ENCODE assay signal across 9 mouse cellular contexts in the genomic region with DNA sequence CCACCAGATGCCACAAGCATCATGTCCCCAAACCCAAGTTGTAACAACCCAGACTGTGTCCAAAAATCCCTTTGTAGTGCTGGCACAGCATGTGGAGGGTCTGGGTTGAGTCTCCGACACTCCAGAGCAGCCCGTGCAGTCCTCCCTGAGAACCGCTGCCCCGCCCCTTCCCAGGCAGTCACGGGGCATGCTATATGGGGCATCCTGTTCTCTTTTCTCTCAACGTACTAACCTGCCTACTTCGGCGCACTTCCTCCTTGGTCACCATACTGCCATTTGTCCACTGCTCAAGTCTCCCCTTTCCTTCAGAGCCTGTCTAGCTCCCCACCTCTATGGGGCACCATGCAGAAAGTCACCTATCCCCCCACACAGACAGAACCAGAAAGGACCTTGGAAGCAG. TPM values are rescaled to one million over a fixed set of nuclear protein-coding genes. Genes with fewer than 3 reads are reported as not detected.
DNase-seq lines count a peak whose midpoint lies in the region; ATAC-seq lines count a peak whose summit lies in the region.
"Had no signal": no experiment of that assay in that cellular context is flagged by ENCODE, and none has a peak within 500 bp of the region (broad histone marks: within the 10 kb centered on the region; RNA-seq: fewer than 3 reads in every experiment).

No protein-coding gene starts in this region.

- peak overlapping the region; percentile 6; the same call in 1 of the 2 replicates for H3K9ac ChIP-seq in limb, embryonic 13.5 days
- peak overlapping the region; percentile 43 for H3K9ac ChIP-seq in intestine, embryonic 16.5 days (ENCODE audit: low read depth, low read length)

- H3K4me1 ChIP-seq in limb, embryonic 13.5 days = peaks cover 22% of the 10 kb centered on the region
- H3K4me1 ChIP-seq in limb, embryonic 10.5 days = peaks cover 41% of the 10 kb centered on the region
- H3K4me1 ChIP-seq in intestine, embryonic 16.5 days (ENCODE audit: control insufficient read depth, insufficient read depth, low read length) = peaks cover 33% of the 10 kb centered on the region

- H3K27ac ChIP-seq in limb, embryonic 13.5 days = no peak overlapping the region
- no peak overlapping the region for H3K27ac ChIP-seq in limb, embryonic 10.5 days
- peak overlapping the region; percentile 75; the same call in 1 of the 2 replicates for H3K27ac ChIP-seq in intestine, embryonic 16.5 days (ENCODE audit: low read length)

- 87% methylated on average over 8 of the region's 8 CpGs for WGBS in limb, embryonic 13.5 days
- WGBS in limb, embryonic 10.5 days = 87% methylated on average over 8 of the region's 8 CpGs
- WGBS in intestine, embryonic 16.5 days = 85% methylated on average over 8 of the region's 8 CpGs

- DNase-seq in limb, embryonic 10.5 days (ENCODE audit: low spot score) = no peak
- DNase-seq in monocyte, adult 2 months (ENCODE audit: low read depth in 1 of 2, low spot score in 2 of 2) = peak; percentile 32 to 63
- peak; percentile 47 to 53 for DNase-seq in thymus, postnatal 36 days
- DNase-seq in ovary, postnatal 36 days (ENCODE audit: low spot score) = no peak
- no peak for DNase-seq in frontal cortex, postnatal 14 days (ENCODE audit: low spot score in 2 of 2)
- no peak for DNase-seq in gastrocnemius, adult 8-10 months (ENCODE audit: low spot score in 2 of 2)

- no peak for ATAC-seq in limb, embryonic 13.5 days (ENCODE audit: low FRiP score, low read depth)
- no peak for ATAC-seq in intestine, embryonic 16.5 days

- H3K27me3 ChIP-seq in limb, embryonic 13.5 days = no peaks in the 10 kb centered on the region
- H3K27me3 ChIP-seq in limb, embryonic 10.5 days (ENCODE audit: low read depth, poor library complexity, severe bottlenecking) = no peaks in the 10 kb centered on the region
- no peaks in the 10 kb centered on the region for H3K27me3 ChIP-seq in intestine, embryonic 16.5 days (replicated peaks; ENCODE audit: control insufficient read depth, insufficient read depth, low read length)
- H3K27me3 ChIP-seq: CH12.LX had no signal

- no peaks in the 10 kb centered on the region for H3K9me3 ChIP-seq in limb, embryonic 13.5 days
- H3K9me3 ChIP-seq in limb, embryonic 10.5 days (replicated peaks) = no peaks in the 10 kb centered on the region
- no peaks in the 10 kb centered on the region for H3K9me3 ChIP-seq in intestine, embryonic 16.5 days (ENCODE audit: control insufficient read depth, low read length)

- no peak overlapping the region for H3K4me3 ChIP-seq in limb, embryonic 13.5 days
- H3K4me3 ChIP-seq in limb, embryonic 10.5 days = no peak overlapping the region
- peak overlapping the region; percentile 7; the same call in 1 of the 2 replicates for H3K4me3 ChIP-seq in intestine, embryonic 16.5 days (ENCODE audit: low read length)

- no peak overlapping the region for H3K4me2 ChIP-seq in limb, embryonic 13.5 days (replicated peaks)
- peak overlapping the region; percentile 82; the same call in 1 of the 2 replicates for H3K4me2 ChIP-seq in intestine, embryonic 16.5 days (ENCODE audit: low read depth, low read length)

- peaks cover 40% of the 10 kb centered on the region for H3K36me3 ChIP-seq in limb, embryonic 13.5 days
- H3K36me3 ChIP-seq in limb, embryonic 10.5 days = peaks cover 43% of the 10 kb centered on the region
- peaks cover 17% of the 10 kb centered on the region for H3K36me3 ChIP-seq in intestine, embryonic 16.5 days (ENCODE audit: control insufficient read depth, insufficient read depth, low read length)

RNA-seq across cellular contexts. Expression of gene Slc35c2, which starts 2.0 kb away (rescaled TPM):
- 56.3 and 56.4 TPM in 2 replicates for polyA plus RNA-seq in limb, embryonic 13.5 days (2015; fragmentation: Nextera tagmentation; extraction: Ambion mirVana)
- 61.3 and 65.5 TPM in 2 replicates for polyA plus RNA-seq in limb, embryonic 10.5 days (2016; fragmentation: Nextera tagmentation; extraction: Ambion mirVana)
- 135 and 154 TPM in 2 replicates for polyA plus RNA-seq in intestine, embryonic 16.5 days (2015; fragmentation: Nextera tagmentation; extraction: Ambion mirVana)
- total RNA-seq in gastrocnemius, adult 8-10 months (2022) = 10 to 100 TPM; 20.6 to 26.6 (median 23.2) TPM

RNA-seq across cellular contexts. Expression of gene Elmo2, which starts 40.7 kb away (rescaled TPM):
- polyA plus RNA-seq in limb, embryonic 13.5 days (2015; fragmentation: Nextera tagmentation; extraction: Ambion mirVana) = 83.0 and 86.4 TPM in 2 replicates
- polyA plus RNA-seq in limb, embryonic 10.5 days (2016; fragmentation: Nextera tagmentation; extraction: Ambion mirVana) = 76.9 and 94.2 TPM in 2 replicates
- 63.5 and 67.2 TPM in 2 replicates for polyA plus RNA-seq in intestine, embryonic 16.5 days (2015; fragmentation: Nextera tagmentation; extraction: Ambion mirVana)
- total RNA-seq in gastrocnemius, adult 8-10 months (2022) = 10 to 100 TPM; 11.0 to 13.2 (median 11.7) TPM

RNA-seq across cellular contexts. Expression of gene Cdh22, which starts 51.0 kb away (rescaled TPM):
- 0.79 and 1.2 TPM in 2 replicates for polyA plus RNA-seq in limb, embryonic 13.5 days (2015; fragmentation: Nextera tagmentation; extraction: Ambion mirVana)
- 0.46 and 0.94 TPM in 2 replicates for polyA plus RNA-seq in limb, embryonic 10.5 days (2016; fragmentation: Nextera tagmentation; extraction: Ambion mirVana)
- polyA plus RNA-seq in intestine, embryonic 16.5 days (2015; fragmentation: Nextera tagmentation; extraction: Ambion mirVana) = 0.40 and 0.50 TPM in 2 replicates
- under 1 TPM; 0.68 to 0.99 (median 0.95) TPM for total RNA-seq in gastrocnemius, adult 8-10 months (2022)

Comparison
In these comparisons a context has a peak if more than half of its experiments do, and no peak if none do; other contexts are left out.
1. DNase-seq: peak in monocyte, adult 2 months (2 of 2) and thymus, postnatal 36 days (2 of 2); none in limb, embryonic 10.5 days (single experiment), ovary, postnatal 36 days (single experiment), frontal cortex, postnatal 14 days (0 of 2) and gastrocnemius, adult 8-10 months (0 of 2).